Comparison of ENCODE assay signal across 9 mouse cellular contexts in the genomic region with DNA sequence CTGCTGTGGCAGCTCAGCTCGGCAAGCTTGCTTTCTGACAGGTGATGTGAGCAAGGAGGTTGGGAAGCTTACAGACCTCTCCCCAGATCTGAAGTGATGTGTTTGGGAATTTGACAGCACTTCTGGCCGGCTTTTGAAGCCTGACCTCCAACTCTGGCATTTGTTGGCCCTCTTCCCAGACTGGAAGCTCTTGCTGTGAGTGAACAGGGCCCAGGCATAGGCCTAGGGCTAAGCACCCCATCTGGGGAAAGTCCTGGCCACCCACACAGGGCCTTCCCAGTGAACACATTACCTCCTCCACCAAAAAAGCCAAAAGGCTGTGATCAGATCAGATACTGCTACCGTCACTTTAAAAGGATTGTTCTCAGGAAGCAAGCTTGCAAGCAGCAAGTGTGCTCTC. TPM values are rescaled to one million over a fixed set of nuclear protein-coding genes. Genes with fewer than 3 reads are reported as not detected.
A peak's percentile ranks its signal among the peaks of the same experiment; 100 is the strongest.
DNase-seq lines count a peak whose midpoint lies in the region; ATAC-seq lines count a peak whose summit lies in the region.
"Had no signal": no experiment of that assay in that cellular context is flagged by ENCODE, and none has a peak within 500 bp of the region (broad histone marks: within the 10 kb centered on the region; RNA-seq: fewer than 3 reads in every experiment).

No protein-coding gene starts in this region.

- intact Hi-C loops in left cerebral cortex, postnatal 25 days (cut with DNase I), result loop anchor here (5.0 kb wide), 1 partner anchor 75 kb away; no protein-coding TSS in a partner anchor

- H3K36me3 ChIP-seq in embryonic facial prominence, embryonic 13.5 days, result 0 out of 2 replicates have a peak, but pooled peaks cover 3% of the 10 kb centered on the region
- H3K36me3 ChIP-seq in embryonic facial prominence, embryonic 10.5 days (replicated peaks), result no peaks in the 10 kb centered on the region
- no peaks in the 10 kb centered on the region for H3K36me3 ChIP-seq in forebrain, embryonic 16.5 days (ENCODE audit: control insufficient read depth, insufficient read depth)

- H3K9me3 ChIP-seq in embryonic facial prominence, embryonic 13.5 days, result no peaks in the 10 kb centered on the region
- H3K9me3 ChIP-seq in embryonic facial prominence, embryonic 10.5 days, result no peaks in the 10 kb centered on the region
- no peaks in the 10 kb centered on the region for H3K9me3 ChIP-seq in forebrain, embryonic 16.5 days (ENCODE audit: control insufficient read depth, low read length)

- WGBS in embryonic facial prominence, embryonic 13.5 days, result 29% methylated on average over 3 of the region's 3 CpGs
- WGBS in embryonic facial prominence, embryonic 10.5 days, result 68% methylated on average over 3 of the region's 3 CpGs
- 20% methylated on average over 3 of the region's 3 CpGs for WGBS in forebrain, embryonic 16.5 days

- H3K4me2 ChIP-seq in embryonic facial prominence, embryonic 13.5 days, result no peak overlapping the region
- H3K4me2 ChIP-seq in forebrain, embryonic 16.5 days (ENCODE audit: low read length), result no peak overlapping the region

- DNase-seq in embryonic facial prominence, embryonic 10.5 days (ENCODE audit: low spot score), result no peak
- peak; percentile 95 for DNase-seq in 3T3-L1 (ENCODE audit: low read depth, low spot score)
- DNase-seq in kidney, adult 9 months, result peak; percentile 78
- DNase-seq in skeletal muscle tissue, adult 2 months (ENCODE audit: low read depth, low spot score), result peak; percentile 38
- no peak for DNase-seq in layer of hippocampus, adult 8-10 months (ENCODE audit: low spot score in 2 of 2)
- DNase-seq in left cerebral cortex, postnatal 25 days (ENCODE audit: low spot score in 2 of 2), result no peak

- peaks cover 24% of the 10 kb centered on the region for H3K4me1 ChIP-seq in embryonic facial prominence, embryonic 13.5 days
- peaks cover 15% of the 10 kb centered on the region for H3K4me1 ChIP-seq in embryonic facial prominence, embryonic 10.5 days
- H3K4me1 ChIP-seq in forebrain, embryonic 16.5 days (replicated peaks; ENCODE audit: control insufficient read depth, insufficient read depth, low read length), result peaks cover 6% of the 10 kb centered on the region

- no peak for ATAC-seq in embryonic facial prominence, embryonic 13.5 days (ENCODE audit: insufficient number of reproducible peaks, insufficient read depth, low FRiP score, low TSS enrichment, low read depth)
- 0 out of 2 replicates have a peak, but pooled peaks have one; percentile 39 for ATAC-seq in forebrain, embryonic 16.5 days

- H3K27ac ChIP-seq in embryonic facial prominence, embryonic 13.5 days, result no peak overlapping the region
- H3K27ac ChIP-seq in embryonic facial prominence, embryonic 10.5 days (replicated peaks), result no peak overlapping the region
- H3K27ac ChIP-seq in forebrain, embryonic 16.5 days (ENCODE audit: low read length), result no peak overlapping the region

- no peak overlapping the region for H3K4me3 ChIP-seq in embryonic facial prominence, embryonic 13.5 days
- no peak overlapping the region for H3K4me3 ChIP-seq in embryonic facial prominence, embryonic 10.5 days
- H3K4me3 ChIP-seq in forebrain, embryonic 16.5 days (replicated peaks; ENCODE audit: low read length), result no peak overlapping the region

- H3K27me3 ChIP-seq in embryonic facial prominence, embryonic 13.5 days, result peaks cover 6% of the 10 kb centered on the region; the same call in 1 of the 2 replicates
- peaks cover 44% of the 10 kb centered on the region for H3K27me3 ChIP-seq in embryonic facial prominence, embryonic 10.5 days (replicated peaks; ENCODE audit: low read depth, poor library complexity, severe bottlenecking)
- H3K27me3 ChIP-seq in forebrain, embryonic 16.5 days (replicated peaks; ENCODE audit: control insufficient read depth, insufficient read depth, low read length), result no peaks in the 10 kb centered on the region

- peak overlapping the region; percentile 44; the same call in 1 of the 2 replicates for H3K9ac ChIP-seq in embryonic facial prominence, embryonic 13.5 days
- no peak overlapping the region for H3K9ac ChIP-seq in forebrain, embryonic 16.5 days (replicated peaks; ENCODE audit: low read depth, low read length)

RNA-seq across cellular contexts. Expression of a gene that starts 7.1 kb away (rescaled TPM):
- not detected in 2 replicates for polyA plus RNA-seq in embryonic facial prominence, embryonic 13.5 days (2015; fragmentation: Nextera tagmentation; extraction: Ambion mirVana)
- not detected in 2 replicates for polyA plus RNA-seq in embryonic facial prominence, embryonic 10.5 days (2016; fragmentation: Nextera tagmentation; extraction: Ambion mirVana)
- not detected in 2 replicates for polyA plus RNA-seq in forebrain, embryonic 16.5 days (2015; fragmentation: Nextera tagmentation; extraction: Ambion mirVana)
- total RNA-seq in layer of hippocampus, adult 8-10 months (2022), result not detected
- 1 to 10 TPM; 1.0 to 1.3 TPM for total RNA-seq in left cerebral cortex, postnatal 25 days (2021)

RNA-seq across cellular contexts. Expression of a gene that starts 19.1 kb away (rescaled TPM):
- polyA plus RNA-seq in embryonic facial prominence, embryonic 13.5 days (2015; fragmentation: Nextera tagmentation; extraction: Ambion mirVana), result not detected in 2 replicates
- not detected in 2 replicates for polyA plus RNA-seq in embryonic facial prominence, embryonic 10.5 days (2016; fragmentation: Nextera tagmentation; extraction: Ambion mirVana)
- 0.60 and 0.63 TPM in 2 replicates for polyA plus RNA-seq in forebrain, embryonic 16.5 days (2015; fragmentation: Nextera tagmentation; extraction: Ambion mirVana)
- total RNA-seq in layer of hippocampus, adult 8-10 months (2022), result not detected
- 1 to 10 TPM in 1 of 2 experiments, not detected in 1; 1.8 TPM for total RNA-seq in left cerebral cortex, postnatal 25 days (2021)
- total RNA-seq: left cerebral cortex, postnatal 10 days had no signal

RNA-seq across cellular contexts. Expression of a gene that starts 47.8 kb away (rescaled TPM):
- polyA plus RNA-seq in embryonic facial prominence, embryonic 13.5 days (2015; fragmentation: Nextera tagmentation; extraction: Ambion mirVana), result 0.25 TPM in 1 of 2 replicates, not detected in the other
- 0.13 TPM in 1 of 2 replicates, not detected in the other for polyA plus RNA-seq in embryonic facial prominence, embryonic 10.5 days (2016; fragmentation: Nextera tagmentation; extraction: Ambion mirVana)
- polyA plus RNA-seq in forebrain, embryonic 16.5 days (2015; fragmentation: Nextera tagmentation; extraction: Ambion mirVana), result 0.30 TPM in 1 of 2 replicates, not detected in the other
- not detected for total RNA-seq in layer of hippocampus, adult 8-10 months (2022)
- total RNA-seq in left cerebral cortex, postnatal 25 days (2021), result not detected
- total RNA-seq: left cerebral cortex, postnatal 10 days had no signal

Comparison
In these comparisons a context has a peak if more than half of its experiments do, and no peak if none do; other contexts are left out.
1. DNase-seq: peak in 3T3-L1 (single experiment), kidney, adult 9 months (single experiment) and skeletal muscle tissue, adult 2 months (single experiment); none in embryonic facial prominence, embryonic 10.5 days (single experiment), layer of hippocampus, adult 8-10 months (0 of 2) and left cerebral cortex, postnatal 25 days (0 of 2).